Mouse (Mus musculus) liver, embryonic 15.5 days (tissue): Measurements from ENCODE around the gene Ints6l. TPM values are rescaled to one million over a fixed set of nuclear protein-coding genes. Genes with fewer than 3 reads are reported as not detected.

Source experiments
- ATAC-seq: fragments of 200-750 bp; cut with Nextera tagmentation; 2 replicates; pipeline ENCODE4 v1.8.0; 2017; ENCODE audit warnings: moderate number of reproducible peaks, mild to moderate bottlenecking, moderate library complexity; ENCODE audit not compliant: insufficient read depth
- H3K27ac ChIP-seq: fragments of 300-500 bp; sonication (generic); replicated peaks from 2 replicates; pipeline ENCODE4 v1.5.1; 2015; ENCODE audit warnings: mild to moderate bottlenecking, inconsistent platforms
- H3K27me3 ChIP-seq: fragments of 300-500 bp; sonication (generic); 2 replicates; pipeline ENCODE4 v1.6.1; 2015; ENCODE audit warnings: mild to moderate bottlenecking, inconsistent platforms
- H3K36me3 ChIP-seq: fragments of 300-500 bp; sonication (generic); replicated peaks from 2 replicates; pipeline ENCODE4 v1.6.1; 2015; ENCODE audit warnings: moderate library complexity, mild to moderate bottlenecking, inconsistent platforms
- H3K4me1 ChIP-seq: fragments of 300-500 bp; sonication (generic); replicated peaks from 2 replicates; pipeline ENCODE4 v1.6.1; 2015; ENCODE audit warnings: inconsistent platforms
- H3K4me2 ChIP-seq: fragments of 300-500 bp; sonication (generic); 2 replicates; pipeline ENCODE4 v1.6.1; 2015; ENCODE audit warnings: moderate library complexity, mild to moderate bottlenecking, inconsistent platforms
- H3K4me3 ChIP-seq: fragments of 300-500 bp; sonication (generic); replicated peaks from 2 replicates; pipeline ENCODE4 v1.5.1; 2015; ENCODE audit warnings: mild to moderate bottlenecking, inconsistent platforms
- H3K9ac ChIP-seq: fragments of 300-500 bp; sonication (generic); 2 replicates; pipeline ENCODE4 v1.6.1; 2015; ENCODE audit warnings: moderate library complexity, mild to moderate bottlenecking, inconsistent platforms
- H3K9me3 ChIP-seq: fragments of 300-500 bp; sonication (generic); replicated peaks from 2 replicates; pipeline ENCODE4 v1.6.1; 2016; ENCODE audit warnings: inconsistent platforms
- WGBS: fragments of 180-500 bp; shearing (Covaris S2); methylation state at CpG from one replicate; pipeline ENCODE4 v1.1.7; 2015; ENCODE audit warnings: mixed read lengths; ENCODE audit not compliant: insufficient replicate concordance; 5-methylcytosine and 5-hydroxymethylcytosine counted together
- polyA plus RNA-seq: library from polyadenylated mRNA; unstranded; fragments of >200 nt; fragmentation: Nextera tagmentation; extraction: Ambion mirVana; gene quantifications from 2 replicates; pipeline ENCODE4 v1.2.1, GENCODE M21; 2015

Gene Ints6l
- polyA plus RNA-seq, 1 experiment from 2014 or later = 39.8 TPM

- Histone ChIP-seq H3K9ac (no peak overlapping the region), H3K9me3 (no peaks in the 10 kb centered on the region), H3K27ac (no peak overlapping the region), H3K4me2 (no peak overlapping the region), H3K4me3 (no peak overlapping the region), H3K36me3 (no peaks in the 10 kb centered on the region), H3K4me1 (no peaks in the 10 kb centered on the region), H3K27me3 (no peaks in the 10 kb centered on the region)
- no peak for ATAC-seq
- 8% methylated on average over 3 of the region's 3 CpGs for WGBS
These were observed 76.6 kb downstream of the Ints6l start for GRCm38 (mm10) chrX:56531266-56531665.

GRCm38 (mm10) chrX:56537162-56537561, 82.5 kb downstream of the Ints6l start:
- Histone ChIP-seq H3K27ac (no peak overlapping the region), H3K36me3 (no peaks in the 10 kb centered on the region), H3K9me3 (no peaks in the 10 kb centered on the region), H3K4me2 (no peak overlapping the region), H3K4me3 (no peak overlapping the region), H3K4me1 (no peaks in the 10 kb centered on the region), H3K9ac (no peak overlapping the region), H3K27me3 (no peaks in the 10 kb centered on the region)
- 41% methylated on average over 4 of the region's 4 CpGs for WGBS
- ATAC-seq = no peak

- no peak within 1 kb of the TSS for H3K9ac ChIP-seq
- no peak within 1 kb of the TSS for H3K4me3 ChIP-seq
- H3K4me2 ChIP-seq = no peak within 1 kb of the TSS
- no peak for ATAC-seq
- no peaks in the 10 kb centered on the region for H3K27me3 ChIP-seq
- no peaks in the 10 kb centered on the region for H3K36me3 ChIP-seq
- no peaks in the 10 kb centered on the region for H3K4me1 ChIP-seq
- 70% methylated on average over 7 of the region's 7 CpGs for WGBS
- no peaks in the 10 kb centered on the region for H3K9me3 ChIP-seq
- no peak within 1 kb of the TSS for H3K27ac ChIP-seq
These were observed 94.8 kb downstream of the Ints6l start, which contains the start of gene Gm648 for GRCm38 (mm10) chrX:56549506-56549905. Gm648 (minus strand) TSS chrX:56549606.

GRCm38 (mm10) chrX:56553584-56553983, 98.9 kb downstream of the Ints6l start:
- Histone ChIP-seq H3K4me2 (no peak overlapping the region), H3K4me1 (no peaks in the 10 kb centered on the region), H3K9ac (no peak overlapping the region), H3K27ac (no peak overlapping the region), H3K27me3 (no peaks in the 10 kb centered on the region), H3K4me3 (no peak overlapping the region), H3K9me3 (no peaks in the 10 kb centered on the region), H3K36me3 (no peaks in the 10 kb centered on the region)
- no peak for ATAC-seq
- 57% methylated on average over 3 of the region's 3 CpGs for WGBS

Other genes with a start within 250 kb of the Ints6l start
- gene Gm773, start 242.0 kb upstream of the Ints6l start, polyA plus RNA-seq = not detected in 2 replicates
- gene Zfp449, start 108.5 kb upstream of the Ints6l start, polyA plus RNA-seq = 0.78 and 0.92 TPM in 2 replicates
- 0.33 and 0.50 TPM in 2 replicates for gene Smim10l2a, start 80.3 kb upstream of the Ints6l start, polyA plus RNA-seq
- 1.4 and 1.7 TPM in 2 replicates for gene Gm2174, start 6.9 kb upstream of the Ints6l start, polyA plus RNA-seq
- not detected in 2 replicates for gene Gm10477, start 69.9 kb downstream of the Ints6l start, polyA plus RNA-seq
- gene Gm648, start 94.7 kb downstream of the Ints6l start, polyA plus RNA-seq = not detected in 2 replicates
- gene Mmgt1, start 143.2 kb downstream of the Ints6l start, polyA plus RNA-seq = 7.9 and 8.1 TPM in 2 replicates
- 2.7 and 3.6 TPM in 2 replicates for gene Slc9a6, start 154.9 kb downstream of the Ints6l start, polyA plus RNA-seq